Mouse (Mus musculus): ENCODE results near the gene Tas1r2. TPM values are rescaled to one million over a fixed set of nuclear protein-coding genes. Genes with fewer than 3 reads are reported as not detected.

Gene Tas1r2
- polyA plus RNA-seq, 1 experiment from 2014 or later, result 0.05 TPM

DNA sequence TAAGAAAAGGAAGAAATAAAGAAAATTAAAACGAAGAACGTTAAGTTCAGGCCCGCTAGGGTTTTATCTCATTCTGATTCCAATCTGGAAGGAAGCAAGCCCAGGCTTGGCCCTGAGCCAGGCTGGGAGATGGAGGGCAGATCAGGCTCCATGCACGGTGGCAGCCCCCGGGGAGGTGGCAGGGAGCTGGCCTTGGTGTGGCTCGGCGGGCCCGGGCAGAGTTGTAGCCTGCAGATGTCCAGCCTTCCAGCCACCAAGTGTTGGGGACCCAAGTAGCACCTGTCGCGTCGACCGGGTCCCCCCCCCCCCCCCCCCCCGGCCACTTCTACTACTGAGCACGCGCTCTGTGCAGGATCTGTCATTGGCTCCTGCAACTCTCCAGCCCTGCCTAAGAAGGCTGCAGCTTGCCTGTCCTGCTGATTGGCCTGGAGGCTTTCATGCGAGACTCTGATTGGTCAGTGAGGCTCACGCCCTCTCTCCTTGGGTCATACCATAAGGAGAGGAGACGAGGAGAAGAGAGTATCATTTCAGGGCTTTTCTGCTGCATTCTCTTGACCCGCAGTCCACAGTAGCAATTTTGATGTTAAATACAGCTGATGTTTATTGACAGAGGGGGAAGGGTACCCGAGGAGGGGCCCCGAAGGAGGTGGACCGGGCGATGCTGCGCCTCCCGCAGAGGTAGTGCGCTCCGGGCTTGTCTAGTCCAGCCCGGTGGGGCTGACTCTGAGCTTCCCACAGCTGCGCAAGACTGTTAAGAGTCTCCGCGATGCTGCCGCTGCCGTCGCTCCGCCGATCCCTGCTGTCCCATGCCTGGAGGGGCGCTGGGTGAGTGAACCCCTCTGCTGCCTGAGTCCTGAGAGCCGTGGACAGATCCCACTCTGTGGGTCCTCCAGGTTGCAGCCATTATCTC, 30.7 kb upstream of the Tas1r2 start, which contains the start of gene Aldh4a1:
Gene Aldh4a1, plus strand, starts transcription at position 494 of the 910 bp plus-strand sequence.
- peak within 1 kb of the TSS; percentile 73 for H3K4me3 ChIP-seq
- peaks cover 8% of the 10 kb centered on the region for H3K36me3 ChIP-seq
- ATAC-seq (ENCODE audit: insufficient number of reproducible peaks, low FRiP score), result peak; percentile 100
- peak within 1 kb of the TSS; percentile 93 for H3K4me2 ChIP-seq
- no peaks in the 10 kb centered on the region for H3K9me3 ChIP-seq (replicated peaks)
- peak within 1 kb of the TSS; percentile 59 for H3K27ac ChIP-seq (ENCODE audit: poor library complexity, severe bottlenecking)
- H3K4me1 ChIP-seq (replicated peaks), result peaks cover 13% of the 10 kb centered on the region
- WGBS, result 0% methylated on average over 34 of the region's 38 CpGs
- peak within 1 kb of the TSS; percentile 82 for H3K9ac ChIP-seq
- H3K27me3 ChIP-seq (replicated peaks), result peaks cover 3% of the 10 kb centered on the region; the same call in 1 of the 2 replicates

GRCm38 (mm10) chr4:139623434-139624115, 29.8 kb upstream of the Tas1r2 start:
- peaks cover 3% of the 10 kb centered on the region; the same call in 1 of the 2 replicates for H3K27me3 ChIP-seq (replicated peaks)
- H3K27ac ChIP-seq (ENCODE audit: poor library complexity, severe bottlenecking), result no peak overlapping the region
- 28% methylated on average over 21 of the region's 21 CpGs for WGBS
- H3K4me3 ChIP-seq, result peak overlapping the region; percentile 73
- no peak for ATAC-seq (ENCODE audit: insufficient number of reproducible peaks, low FRiP score)
- H3K4me2 ChIP-seq, result peak overlapping the region; percentile 93
- peak overlapping the region; percentile 82 for H3K9ac ChIP-seq
- H3K4me1 ChIP-seq (replicated peaks), result peaks cover 13% of the 10 kb centered on the region
- H3K9me3 ChIP-seq (replicated peaks), result no peaks in the 10 kb centered on the region
- 0 out of 2 replicates have a peak, but pooled peaks cover 5% of the 10 kb centered on the region for H3K36me3 ChIP-seq

- WGBS, result 68% methylated on average over 5 of the region's 5 CpGs
- no peak overlapping the region for H3K4me3 ChIP-seq
- peaks cover 16% of the 10 kb centered on the region for H3K4me1 ChIP-seq (replicated peaks)
- H3K9ac ChIP-seq, result peak overlapping the region; percentile 46; the same call in 1 of the 2 replicates
- no peaks in the 10 kb centered on the region for H3K9me3 ChIP-seq (replicated peaks)
- H3K4me2 ChIP-seq, result peak overlapping the region; percentile 93
- H3K27me3 ChIP-seq (replicated peaks), result peaks cover 8% of the 10 kb centered on the region; the same call in 1 of the 2 replicates
- H3K36me3 ChIP-seq, result 0 out of 2 replicates have a peak, but pooled peaks cover 5% of the 10 kb centered on the region
- no peak for ATAC-seq (ENCODE audit: insufficient number of reproducible peaks, low FRiP score)
- no peak overlapping the region for H3K27ac ChIP-seq (ENCODE audit: poor library complexity, severe bottlenecking)
Measured at GRCm38 (mm10) chr4:139624116-139624489, 29.2 kb upstream of the Tas1r2 start.

DNA sequence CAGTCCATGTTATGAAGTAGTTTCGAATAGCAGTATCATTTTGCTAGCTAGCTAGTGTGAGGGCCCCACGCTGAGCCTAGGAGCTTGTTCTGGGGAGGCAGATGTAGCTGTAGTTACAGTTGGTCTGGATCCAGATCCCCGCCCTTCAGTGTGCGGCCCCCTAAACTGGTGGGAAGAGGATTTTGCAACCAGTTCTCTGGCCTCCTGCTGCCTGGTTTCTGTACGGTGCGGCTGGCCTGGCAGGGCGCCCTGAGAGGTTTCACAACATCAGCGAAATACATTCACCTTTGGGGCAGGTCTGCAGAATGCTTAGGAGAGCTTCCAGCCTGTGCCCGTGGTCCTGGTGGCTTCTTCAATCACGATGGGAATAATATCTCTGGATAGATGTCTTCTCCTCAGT, 28.6 kb upstream of the Tas1r2 start:
- Histone ChIP-seq H3K36me3 (0 out of 2 replicates have a peak, but pooled peaks cover 5% of the 10 kb centered on the region), H3K27me3 (replicated peaks) (peaks cover 10% of the 10 kb centered on the region; the same call in 1 of the 2 replicates), H3K4me2 (no peak overlapping the region), H3K4me1 (replicated peaks) (peaks cover 19% of the 10 kb centered on the region), H3K4me3 (no peak overlapping the region), H3K27ac (ENCODE audit: poor library complexity, severe bottlenecking) (no peak overlapping the region), H3K9me3 (replicated peaks) (no peaks in the 10 kb centered on the region), H3K9ac (peak overlapping the region; percentile 46; the same call in 1 of the 2 replicates)
- no peak for ATAC-seq (ENCODE audit: insufficient number of reproducible peaks, low FRiP score)
- 71% methylated on average over 10 of the region's 10 CpGs for WGBS

GRCm38 (mm10) chr4:139627361-139627760, 26.0 kb upstream of the Tas1r2 start:
- H3K4me1 ChIP-seq (replicated peaks), result peaks cover 24% of the 10 kb centered on the region
- 90% methylated on average over 11 of the region's 11 CpGs for WGBS
- no peak overlapping the region for H3K4me2 ChIP-seq
- peaks cover 10% of the 10 kb centered on the region for H3K27me3 ChIP-seq (replicated peaks)
- ATAC-seq (ENCODE audit: insufficient number of reproducible peaks, low FRiP score), result no peak
- no peaks in the 10 kb centered on the region for H3K9me3 ChIP-seq (replicated peaks)
- no peaks in the 10 kb centered on the region for H3K36me3 ChIP-seq
- no peak overlapping the region for H3K9ac ChIP-seq
- H3K27ac ChIP-seq (ENCODE audit: poor library complexity, severe bottlenecking), result no peak overlapping the region
- H3K4me3 ChIP-seq, result no peak overlapping the region

GRCm38 (mm10) chr4:139630171-139630570, 23.2 kb upstream of the Tas1r2 start:
- WGBS, result 60% methylated on average over 10 of the region's 10 CpGs

DNA sequence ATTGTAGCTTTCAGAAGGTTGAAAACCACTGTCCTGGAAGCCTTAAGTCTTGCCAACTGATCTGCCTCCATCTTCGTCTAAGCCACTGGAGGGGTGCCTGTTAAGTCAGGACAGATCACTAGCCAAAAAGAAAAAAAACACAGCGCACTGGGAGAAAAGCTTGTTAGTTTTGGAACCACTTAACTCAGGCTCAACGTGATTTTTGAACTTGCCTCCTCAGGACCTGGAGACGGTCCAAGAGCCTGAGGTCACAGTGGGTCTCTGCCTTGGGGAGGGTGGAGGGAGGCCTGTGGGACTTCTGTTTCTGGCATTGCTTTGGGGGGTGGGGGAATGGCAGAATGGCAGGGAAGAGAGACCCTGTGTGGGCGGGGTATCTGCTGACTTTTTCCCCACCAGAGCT, 22.2 kb upstream of the Tas1r2 start:
- no peak overlapping the region for H3K27ac ChIP-seq (ENCODE audit: poor library complexity, severe bottlenecking)

More at GRCm38 (mm10) chr4:139630171-139630570, 23.2 kb upstream of the Tas1r2 start:
- H3K9me3 ChIP-seq (replicated peaks), result no peaks in the 10 kb centered on the region
- no peak overlapping the region for H3K27ac ChIP-seq (ENCODE audit: poor library complexity, severe bottlenecking)
- ATAC-seq (ENCODE audit: insufficient number of reproducible peaks, low FRiP score), result no peak
- H3K27me3 ChIP-seq (replicated peaks), result peaks cover 7% of the 10 kb centered on the region; the same call in 1 of the 2 replicates
- H3K4me1 ChIP-seq (replicated peaks), result peaks cover 15% of the 10 kb centered on the region; the same call in 1 of the 2 replicates
- H3K36me3 ChIP-seq, result no peaks in the 10 kb centered on the region
- H3K4me3 ChIP-seq, result no peak overlapping the region
- no peak overlapping the region for H3K9ac ChIP-seq
- no peak overlapping the region for H3K4me2 ChIP-seq

GRCm38 (mm10) chr4:139631569-139632253, 21.6 kb upstream of the Tas1r2 start:
- Histone ChIP-seq H3K4me3 (no peak overlapping the region), H3K4me1 (replicated peaks) (peaks cover 15% of the 10 kb centered on the region; the same call in 1 of the 2 replicates), H3K4me2 (no peak overlapping the region), H3K36me3 (no peaks in the 10 kb centered on the region), H3K27me3 (replicated peaks) (peaks cover 7% of the 10 kb centered on the region; the same call in 1 of the 2 replicates), H3K9ac (no peak overlapping the region), H3K27ac (ENCODE audit: poor library complexity, severe bottlenecking) (no peak overlapping the region), H3K9me3 (replicated peaks) (no peaks in the 10 kb centered on the region)
- 83% methylated on average over 7 of the region's 7 CpGs for WGBS
- no peak for ATAC-seq (ENCODE audit: insufficient number of reproducible peaks, low FRiP score)

More for the DNA sequence above, 22.2 kb upstream of the Tas1r2 start:
- no peak overlapping the region for H3K4me3 ChIP-seq
- ATAC-seq (ENCODE audit: insufficient number of reproducible peaks, low FRiP score), result no peak
- no peak overlapping the region for H3K4me2 ChIP-seq
- H3K9ac ChIP-seq, result no peak overlapping the region
- peaks cover 7% of the 10 kb centered on the region; the same call in 1 of the 2 replicates for H3K27me3 ChIP-seq (replicated peaks)
- no peaks in the 10 kb centered on the region for H3K9me3 ChIP-seq (replicated peaks)
- H3K4me1 ChIP-seq (replicated peaks), result peaks cover 15% of the 10 kb centered on the region; the same call in 1 of the 2 replicates
- 68% methylated on average over 5 of the region's 5 CpGs for WGBS
- H3K36me3 ChIP-seq, result no peaks in the 10 kb centered on the region

DNA sequence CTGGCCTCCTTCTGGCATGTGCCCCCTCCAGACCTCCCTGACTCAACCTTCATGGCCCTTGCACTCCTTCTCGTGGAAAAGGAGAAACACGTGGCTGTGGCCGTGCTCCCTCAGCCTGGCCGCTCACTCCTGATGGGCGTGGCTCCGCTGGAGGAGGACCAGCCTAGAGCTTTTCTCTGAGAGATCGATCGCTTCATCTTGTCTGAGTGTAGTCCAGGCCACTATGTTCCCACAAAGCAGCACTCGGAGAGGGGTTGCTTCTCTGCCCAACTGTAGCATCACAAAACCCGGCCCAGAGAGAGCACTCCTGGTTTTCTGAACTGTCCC, 21.1 kb upstream of the Tas1r2 start:
- 81% methylated on average over 10 of the region's 10 CpGs for WGBS
- H3K4me2 ChIP-seq, result no peak overlapping the region
- H3K9me3 ChIP-seq (replicated peaks), result no peaks in the 10 kb centered on the region
- H3K27me3 ChIP-seq (replicated peaks), result peaks cover 7% of the 10 kb centered on the region; the same call in 1 of the 2 replicates
- peaks cover 15% of the 10 kb centered on the region; the same call in 1 of the 2 replicates for H3K4me1 ChIP-seq (replicated peaks)
- no peaks in the 10 kb centered on the region for H3K36me3 ChIP-seq
- no peak overlapping the region for H3K9ac ChIP-seq
- H3K4me3 ChIP-seq, result no peak overlapping the region
- no peak for ATAC-seq (ENCODE audit: insufficient number of reproducible peaks, low FRiP score)
- no peak overlapping the region for H3K27ac ChIP-seq (ENCODE audit: poor library complexity, severe bottlenecking)

DNA sequence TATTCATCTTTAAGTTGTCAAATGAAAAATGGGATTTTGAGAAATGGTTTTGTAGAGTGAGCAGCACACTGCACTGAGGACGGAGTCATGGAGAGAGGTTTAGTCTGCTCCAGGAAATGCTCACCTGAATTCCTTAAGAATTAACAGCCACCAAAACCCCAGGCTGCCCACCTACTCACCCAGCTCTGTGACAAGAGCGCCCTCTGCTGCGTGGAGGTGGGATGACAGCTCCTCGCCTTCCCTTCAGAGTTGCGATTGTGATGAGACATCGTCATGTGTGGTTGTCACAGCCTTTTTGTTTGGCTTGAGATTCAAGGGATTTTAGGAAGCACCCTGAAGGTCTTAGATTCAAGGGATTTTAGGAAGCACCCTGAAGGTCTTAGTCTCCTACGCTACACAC, 17.0 kb upstream of the Tas1r2 start:
- ATAC-seq (ENCODE audit: insufficient number of reproducible peaks, low FRiP score), result no peak
- Histone ChIP-seq H3K4me3 (no peak overlapping the region), H3K9me3 (replicated peaks) (no peaks in the 10 kb centered on the region), H3K4me2 (no peak overlapping the region), H3K27me3 (replicated peaks) (peaks cover 21% of the 10 kb centered on the region), H3K27ac (ENCODE audit: poor library complexity, severe bottlenecking) (no peak overlapping the region), H3K36me3 (0 out of 2 replicates have a peak, but pooled peaks cover 3% of the 10 kb centered on the region), H3K9ac (no peak overlapping the region), H3K4me1 (replicated peaks) (peaks cover 8% of the 10 kb centered on the region)
- 28% methylated on average over 7 of the region's 7 CpGs for WGBS

Measured in heart, embryonic 12.5 days (tissue).